Mouse (Mus musculus) induced T-regulatory cell, adult 2 months (primary cell): ENCODE data around the gene Naaladl2.

Source experiments
- DNase-seq: peaks from one replicate; pipeline ENCODE4 v3.0.0-alpha.2; 2012; ENCODE audit warnings: low read depth

The Naaladl2 gene

GRCm38 (mm10) chr3:24670500-24670899 is 473.6 kb downstream of the Naaladl2 start:
- DNase-seq: no peak

- no peak for DNase-seq
These were observed 475.8 kb downstream of the Naaladl2 start for GRCm38 (mm10) chr3:24668052-24668916.

DNA sequence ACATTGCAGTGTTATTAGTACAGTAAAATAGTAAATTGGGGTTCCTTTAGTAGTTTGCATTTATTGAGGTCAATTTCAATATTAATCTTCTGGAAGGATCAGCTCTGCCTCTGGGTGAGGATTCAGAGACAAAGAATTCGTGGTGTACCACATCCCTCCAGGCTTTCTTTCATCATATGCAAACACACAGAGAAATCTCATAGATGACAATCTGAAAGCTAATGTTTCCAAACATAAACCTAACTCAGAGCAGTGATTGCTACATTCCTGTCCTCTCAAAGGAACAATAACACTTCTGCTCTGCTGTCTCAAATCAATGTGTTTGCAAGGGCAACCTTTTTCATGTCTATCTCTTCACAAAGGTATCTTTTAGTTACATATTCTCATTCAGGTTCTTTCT is 478.7 kb downstream of the Naaladl2 start:
- no peak for DNase-seq

GRCm38 (mm10) chr3:24663749-24664148 is 480.3 kb downstream of the Naaladl2 start:
- no peak for DNase-seq

GRCm38 (mm10) chr3:24630032-24630431 is 514.0 kb downstream of the Naaladl2 start:
- DNase-seq: no peak

DNA sequence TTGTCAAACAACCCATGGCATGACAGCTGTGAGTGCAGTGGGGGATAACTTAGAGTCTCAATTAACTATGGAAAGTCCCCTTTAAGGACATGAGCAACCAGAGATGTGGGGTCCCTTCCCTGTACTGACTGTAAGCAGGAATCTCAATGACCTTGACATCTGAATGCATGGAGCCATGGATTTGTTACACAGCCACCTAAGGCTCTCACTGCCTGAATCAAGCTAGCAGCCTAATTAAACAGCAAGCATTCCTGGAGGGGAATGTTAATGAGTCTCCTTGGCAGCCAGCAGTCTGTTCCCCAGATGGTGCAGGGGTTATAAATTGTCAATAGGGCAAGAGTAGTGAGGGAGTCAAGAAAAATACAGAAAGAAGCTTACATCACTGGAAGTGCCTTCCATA is 538.6 kb downstream of the Naaladl2 start:
- DNase-seq: no peak

GRCm38 (mm10) chr3:24604791-24605320 is 539.2 kb downstream of the Naaladl2 start:
- no peak for DNase-seq

- no peak for DNase-seq
These were observed 548.6 kb downstream of the Naaladl2 start for GRCm38 (mm10) chr3:24595447-24595846.

DNA sequence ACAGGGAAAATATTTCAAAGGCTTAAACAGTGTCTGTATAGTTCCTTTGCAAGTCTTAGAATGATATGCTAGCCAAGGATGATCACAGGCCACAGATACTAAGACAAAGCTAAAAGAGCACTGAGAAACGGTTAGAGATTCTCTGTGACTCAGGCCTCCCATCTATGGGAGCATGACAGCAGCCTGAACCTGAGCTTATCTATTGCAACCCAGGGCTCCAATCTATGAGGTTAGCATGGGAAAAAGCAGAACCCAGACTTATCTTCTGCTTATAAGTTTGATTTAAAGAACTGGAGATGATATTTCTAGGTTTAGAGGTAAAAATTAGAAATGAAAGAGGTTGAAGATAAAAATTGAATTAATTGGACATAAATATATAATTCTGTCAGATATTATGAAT is 587.4 kb downstream of the Naaladl2 start:
- DNase-seq: no peak

- DNase-seq: no peak
These were observed 590.4 kb downstream of the Naaladl2 start for GRCm38 (mm10) chr3:24553701-24554100.

DNA sequence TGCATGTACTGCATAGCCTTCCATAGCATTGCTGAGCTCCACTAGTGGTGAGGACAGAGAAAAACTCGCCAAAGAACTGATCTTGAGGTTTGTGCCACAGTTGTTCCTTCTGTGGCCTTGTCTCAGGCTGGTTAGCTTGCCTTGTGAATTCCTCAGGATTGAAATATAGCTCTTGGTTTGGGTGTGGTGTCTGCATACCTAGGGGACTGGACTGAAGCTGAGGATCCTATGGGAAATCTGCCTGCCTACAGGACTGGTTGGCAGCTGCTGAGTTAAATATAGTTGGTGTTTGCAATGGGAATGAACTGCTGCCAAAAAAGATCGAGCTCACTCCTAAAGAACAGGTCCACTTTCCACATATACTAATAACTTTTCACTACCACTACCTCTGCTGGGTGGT is 591.4 kb downstream of the Naaladl2 start:
- DNase-seq: no peak

GRCm38 (mm10) chr3:24533775-24534458 is 610.1 kb downstream of the Naaladl2 start:
- DNase-seq: no peak

DNA sequence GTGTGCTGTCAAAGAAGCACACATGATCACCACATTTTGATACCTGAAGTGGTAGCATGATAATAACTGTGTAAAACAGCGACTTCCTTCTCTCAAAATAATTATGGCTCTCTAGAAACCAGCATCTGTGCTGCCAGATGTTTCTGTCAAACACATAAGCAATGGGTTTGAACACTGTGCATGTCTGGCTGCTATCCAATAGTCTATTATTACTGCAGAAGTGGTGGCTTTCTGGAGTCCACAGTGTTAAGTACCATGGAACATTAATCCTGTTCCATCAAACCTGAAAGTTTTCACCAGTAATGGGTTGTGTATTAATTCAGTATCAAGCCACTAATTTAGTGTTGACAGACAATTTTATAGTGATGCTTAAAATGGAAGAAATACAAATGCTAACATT is 629.1 kb downstream of the Naaladl2 start:
- DNase-seq: no peak

DNA sequence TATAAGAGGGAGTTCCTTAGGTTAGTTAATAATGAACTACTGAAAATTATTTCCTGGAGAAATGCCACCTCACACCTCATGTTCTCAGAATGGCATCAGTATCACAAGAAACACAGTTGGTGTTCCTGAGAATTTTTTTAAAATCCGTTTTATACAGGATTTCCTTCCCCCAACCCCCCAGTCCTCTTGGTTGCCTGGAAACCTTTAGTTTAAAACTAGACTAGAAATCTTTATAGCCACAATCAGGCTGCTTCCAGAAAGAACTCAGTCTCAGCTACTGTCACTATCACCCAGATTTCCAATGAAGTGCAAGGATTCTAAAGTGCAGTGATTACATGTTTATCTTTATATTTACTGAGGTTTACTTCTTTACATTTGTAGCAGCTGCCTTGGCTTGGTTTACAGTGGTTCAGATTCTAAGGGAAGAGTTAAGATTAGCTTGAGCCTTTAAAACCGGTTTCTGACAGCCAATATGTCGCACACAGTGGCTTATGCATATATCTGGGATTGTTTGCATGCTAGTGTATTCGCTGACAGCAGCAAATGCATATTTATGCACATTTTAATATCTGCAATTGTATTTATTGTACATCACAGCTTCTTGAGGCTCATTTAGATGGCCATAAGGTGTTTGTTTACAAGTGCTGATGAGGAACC is 657.5 kb downstream of the Naaladl2 start:
- no peak for DNase-seq

GRCm38 (mm10) chr3:24463941-24464340 is 680.1 kb downstream of the Naaladl2 start:
- no peak for DNase-seq

- DNase-seq: no peak
These were observed 703.4 kb downstream of the Naaladl2 start for GRCm38 (mm10) chr3:24440621-24441020.

DNA sequence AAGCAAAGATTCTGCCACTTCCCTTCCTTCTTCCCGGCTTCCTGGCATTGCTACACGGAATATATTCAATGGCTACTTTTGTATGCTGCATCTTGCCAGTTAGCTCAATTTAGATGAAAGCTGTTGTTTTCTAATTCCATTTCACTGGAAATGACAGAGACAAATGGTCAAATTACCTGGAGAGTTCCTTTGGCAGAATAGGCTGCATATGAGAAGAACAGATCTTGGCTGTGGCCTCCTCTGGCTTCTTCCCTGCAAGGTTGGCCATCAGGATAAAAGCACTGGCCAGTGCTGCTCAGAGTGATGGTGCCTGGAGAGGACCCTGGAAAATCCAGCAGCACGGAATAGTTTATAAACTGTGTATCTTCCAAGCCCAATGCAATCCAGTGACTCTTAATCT is 711.3 kb downstream of the Naaladl2 start:
- DNase-seq: no peak

GRCm38 (mm10) chr3:24391737-24392136 is 752.3 kb downstream of the Naaladl2 start:
- no peak for DNase-seq

GRCm38 (mm10) chr3:24391311-24391710 is 752.8 kb downstream of the Naaladl2 start:
- no peak for DNase-seq

- no peak for DNase-seq
These were observed 789.1 kb downstream of the Naaladl2 start for GRCm38 (mm10) chr3:24355010-24355409.

DNA sequence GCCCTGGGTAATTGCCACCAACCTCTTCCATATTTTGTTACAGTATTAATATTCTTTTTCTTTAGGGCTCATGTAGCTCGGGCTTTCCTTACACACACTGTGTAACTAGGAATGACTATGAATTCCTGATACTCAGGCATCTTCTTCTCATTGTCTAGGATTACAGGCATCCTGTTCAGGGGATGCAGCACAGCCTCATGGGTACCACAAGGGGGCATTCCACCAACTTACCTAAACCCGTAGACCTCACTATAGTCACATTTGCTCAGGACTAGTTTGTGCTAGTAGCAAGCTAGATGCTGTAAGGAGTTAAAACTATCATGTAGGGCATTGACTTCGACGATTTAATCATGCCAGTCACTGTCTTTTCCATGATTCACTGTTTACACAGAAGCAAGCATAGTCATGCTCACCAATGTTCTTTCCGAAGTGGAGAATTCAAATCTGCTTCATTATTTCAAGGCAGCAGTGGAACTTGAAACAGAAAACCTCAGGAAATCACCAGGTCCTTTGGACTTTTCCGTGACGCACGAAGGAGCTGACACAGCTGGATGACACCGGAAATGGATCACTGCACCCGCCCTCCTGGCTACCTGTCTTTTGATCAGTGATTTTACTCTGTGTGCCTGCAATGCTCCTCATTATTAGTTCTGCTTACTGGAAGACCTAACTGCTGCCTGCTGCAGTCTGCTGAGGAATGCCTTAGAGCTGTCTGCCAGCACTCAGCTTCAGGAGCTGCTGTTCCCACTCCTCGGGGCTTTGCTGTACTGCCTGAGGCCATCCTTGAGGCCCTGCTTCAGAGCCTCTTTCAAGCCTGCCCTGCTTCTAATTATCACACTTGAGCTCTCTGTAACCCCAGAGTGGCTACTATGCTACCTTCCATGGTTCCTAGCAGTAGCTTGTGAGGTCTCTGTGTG is 822.3 kb downstream of the Naaladl2 start:
- no peak for DNase-seq
